Mouse (Mus musculus) myocyte (in vitro differentiated cells): Measurements from ENCODE around the gene Npvf. TPM values are rescaled to one million over a fixed set of nuclear protein-coding genes. Genes with fewer than 3 reads are reported as not detected.

Experiments used
- H3K27me3 ChIP-seq: one replicate; pipeline ENCODE4 v1.6.1; 2011; ENCODE audit not compliant: control insufficient read depth, insufficient read depth, insufficient read length
- H3K36me3 ChIP-seq: one replicate; pipeline ENCODE4 v1.6.1; 2011; ENCODE audit not compliant: control insufficient read depth, insufficient read depth
- H3K4me2 ChIP-seq: one replicate; pipeline ENCODE4 v1.6.1; 2011; ENCODE audit warnings: low read depth, control low read depth
- H3K4me3 ChIP-seq: one replicate; pipeline ENCODE4 v1.5.1; 2011; ENCODE audit warnings: mild to moderate bottlenecking, control low read depth, moderate library complexity
- H3K79me2 ChIP-seq: one replicate; pipeline ENCODE4 v1.6.1; 2011; ENCODE audit not compliant: control insufficient read depth, insufficient read depth
- H3ac ChIP-seq: one replicate; pipeline ENCODE4 v1.6.1; 2011; ENCODE audit not compliant: control insufficient read depth, insufficient read length
- CEBPB ChIP-seq: IDR thresholded peaks from 2 replicates; pipeline ENCODE4 v1.6.1; 2011; ENCODE audit warnings: mild to moderate bottlenecking, moderate library complexity; ENCODE audit not compliant: poor library complexity, insufficient read depth, severe bottlenecking
- E2F4 ChIP-seq: IDR thresholded peaks from one replicate; pipeline ENCODE4 v1.6.1; 2011; ENCODE audit warnings: mild to moderate bottlenecking, control low read depth, moderate library complexity; ENCODE audit not compliant: insufficient read depth
- MAX ChIP-seq: IDR thresholded peaks from one replicate; pipeline ENCODE4 v1.6.1; 2011; ENCODE audit warnings: low read depth, mild to moderate bottlenecking, control low read depth
- MYOD1 ChIP-seq, 3 experiments: IDR thresholded peaks; one replicate each; pipeline ENCODE4 v1.6.1; 2011; ENCODE audit warnings: control low read depth in 2 of 3, low read depth in 2 of 3, mild to moderate bottlenecking in 2 of 3, moderate library complexity in 1 of 3; ENCODE audit not compliant: insufficient read length in 2 of 3, control insufficient read depth in 1 of 3
- MYOG ChIP-seq, 3 experiments: IDR thresholded peaks; one replicate each; pipeline ENCODE4 v1.6.1; 2011; ENCODE audit warnings: control low read depth in 2 of 3, low read depth in 2 of 3, mild to moderate bottlenecking in 2 of 3; ENCODE audit not compliant: insufficient read length in 2 of 3, control insufficient read depth in 1 of 3, insufficient read depth in 1 of 3
- POLR2A ChIP-seq: IDR thresholded peaks from one replicate; pipeline ENCODE4 v1.6.1; 2011; ENCODE audit warnings: low read depth, mild to moderate bottlenecking, control low read depth, moderate library complexity; ENCODE audit not compliant: insufficient read length
- POLR2AphosphoS2 ChIP-seq: IDR thresholded peaks from one replicate; pipeline ENCODE4 v1.6.1; 2011; ENCODE audit warnings: low read depth, control low read depth; ENCODE audit not compliant: insufficient read length
- REST ChIP-seq: IDR thresholded peaks from one replicate; pipeline ENCODE4 v1.6.1; 2011; ENCODE audit warnings: mild to moderate bottlenecking, control low read depth, moderate library complexity; ENCODE audit not compliant: insufficient read depth, insufficient read length
- SRF ChIP-seq: IDR thresholded peaks from one replicate; pipeline ENCODE4 v1.6.1; 2011; ENCODE audit warnings: low read depth; ENCODE audit not compliant: control insufficient read depth, insufficient read length
- TCF12 ChIP-seq: IDR thresholded peaks from one replicate; pipeline ENCODE4 v1.6.1; 2011; ENCODE audit warnings: mild to moderate bottlenecking, control low read depth; ENCODE audit not compliant: poor library complexity, insufficient read depth, severe bottlenecking
- TCF3 ChIP-seq: IDR thresholded peaks from one replicate; pipeline ENCODE4 v1.6.1; 2011; ENCODE audit warnings: low read depth, control low read depth; ENCODE audit not compliant: insufficient read length
- USF1 ChIP-seq: IDR thresholded peaks from one replicate; pipeline ENCODE4 v1.6.1; 2011; ENCODE audit warnings: low read depth, mild to moderate bottlenecking, control low read depth, moderate library complexity
- polyA plus RNA-seq: library from polyadenylated mRNA; unstranded; fragments of >200 nt; fragmentation: generic; extraction: Trizol; gene quantifications from one replicate; pipeline ENCODE4 v1.2.1, GENCODE M21; 2012; ENCODE audit warnings: missing spikeins

Gene Npvf
- polyA plus RNA-seq, 1 experiment = not detected

- no peak for TF ChIP-seq POLR2A
- TF ChIP-seq USF1 = no peak
- TF ChIP-seq MAX = no peak
- no peak for TF ChIP-seq E2F4
- TF ChIP-seq MYOG (IDR thresholded peaks at IDR 0.05; ENCODE audit: control insufficient read depth in 1 of 3, insufficient read depth in 1 of 3, insufficient read length in 2 of 3, low read depth in 2 of 3) = no peak
- TF ChIP-seq TCF3 = no peak
- TF ChIP-seq SRF = no peak
- Histone ChIP-seq H3K4me2 (no peak overlapping the region), H3K4me3 (no peak overlapping the region), H3ac (no peak overlapping the region), H3K79me2 (no peaks in the 10 kb centered on the region), H3K36me3 (no peaks in the 10 kb centered on the region), H3K27me3 (peaks cover 18% of the 10 kb centered on the region)
Observed at GRCm38 (mm10) chr6:50658018-50658417, 3.8 kb upstream of the Npvf start.

- H3K4me3 ChIP-seq = no peak overlapping the region
- no peaks in the 10 kb centered on the region for H3K36me3 ChIP-seq
- peaks cover 26% of the 10 kb centered on the region for H3K27me3 ChIP-seq
- no peaks in the 10 kb centered on the region for H3K79me2 ChIP-seq
- H3ac ChIP-seq = no peak overlapping the region
- H3K4me2 ChIP-seq = no peak overlapping the region
- TF ChIP-seq MYOG (IDR thresholded peaks at IDR 0.05; ENCODE audit: control insufficient read depth in 1 of 3, insufficient read depth in 1 of 3, insufficient read length in 2 of 3, low read depth in 2 of 3) (no peak), E2F4 (no peak), POLR2AphosphoS2 (no peak)
Observed at GRCm38 (mm10) chr6:50656426-50656825, 2.2 kb upstream of the Npvf start.

DNA sequence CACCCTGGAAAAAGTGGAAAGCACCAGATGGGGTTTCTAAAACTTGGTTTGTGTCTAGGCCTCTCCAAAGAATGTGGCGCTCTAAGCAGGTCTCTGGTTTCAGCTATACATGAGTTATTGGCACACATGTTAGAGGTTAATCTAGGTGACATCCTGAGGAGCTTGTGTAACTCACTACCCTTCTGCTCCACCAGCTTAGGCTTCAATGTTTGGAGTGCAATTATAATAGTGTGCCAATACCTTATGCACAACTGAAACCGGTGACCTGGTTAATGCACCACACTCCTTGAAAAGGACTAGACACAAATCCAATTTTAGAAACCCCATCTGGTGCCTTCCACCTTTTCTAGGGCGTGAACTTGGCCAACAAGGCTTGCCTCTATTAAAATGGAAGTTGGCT lies 1.7 kb upstream of the Npvf start:
- Histone ChIP-seq H3K27me3 (peaks cover 31% of the 10 kb centered on the region), H3K4me3 (no peak overlapping the region), H3K4me2 (no peak overlapping the region), H3ac (no peak overlapping the region), H3K36me3 (no peaks in the 10 kb centered on the region), H3K79me2 (no peaks in the 10 kb centered on the region)
- TF ChIP-seq MYOG (IDR thresholded peaks at IDR 0.05; ENCODE audit: control insufficient read depth in 1 of 3, insufficient read depth in 1 of 3, insufficient read length in 2 of 3, low read depth in 2 of 3) = no peak
- TF ChIP-seq POLR2A = no peak
- no peak for TF ChIP-seq SRF
- TF ChIP-seq TCF3 = no peak
- TF ChIP-seq E2F4 = no peak
- no peak for TF ChIP-seq POLR2AphosphoS2
- no peak for TF ChIP-seq CEBPB
- no peak for TF ChIP-seq TCF12

DNA sequence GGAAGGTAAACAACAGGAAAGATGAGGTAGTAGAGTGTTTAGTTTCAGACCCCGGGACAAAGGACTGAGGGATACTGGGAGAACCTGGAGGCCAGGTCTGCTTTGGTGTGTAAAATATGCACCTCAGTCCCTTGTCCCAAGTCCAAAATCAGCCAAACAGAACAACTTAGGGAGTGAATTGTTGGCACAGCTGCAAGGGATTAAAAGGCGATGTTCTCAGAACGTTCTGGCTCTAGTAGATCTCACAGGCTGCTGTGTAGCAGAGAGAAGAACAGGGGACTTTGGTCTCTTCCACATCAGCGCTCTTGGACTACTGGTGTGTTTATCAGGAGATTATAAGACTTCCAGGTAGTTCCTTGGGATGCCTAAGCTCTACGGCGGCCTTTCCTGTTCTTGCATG lies 6.6 kb downstream of the Npvf start:
- Histone ChIP-seq H3K27me3 (peaks cover 33% of the 10 kb centered on the region), H3K79me2 (no peaks in the 10 kb centered on the region), H3K4me3 (no peak overlapping the region), H3ac (no peak overlapping the region), H3K4me2 (no peak overlapping the region), H3K36me3 (no peaks in the 10 kb centered on the region)
- no peak for TF ChIP-seq SRF
- TF ChIP-seq TCF12 = no peak
- no peak for TF ChIP-seq CEBPB

- H3ac ChIP-seq = no peak overlapping the region
- no peak overlapping the region for H3K4me2 ChIP-seq
- no peaks in the 10 kb centered on the region for H3K36me3 ChIP-seq
- no peak for TF ChIP-seq SRF
- TF ChIP-seq TCF12 = no peak
- TF ChIP-seq MYOG (IDR thresholded peaks at IDR 0.05; ENCODE audit: control insufficient read depth in 1 of 3, insufficient read depth in 1 of 3, insufficient read length in 2 of 3, low read depth in 2 of 3) = no peak
- TF ChIP-seq TCF3 = no peak
- no peak for TF ChIP-seq REST
- TF ChIP-seq MAX = no peak
- no peak for TF ChIP-seq MYOD1 (IDR thresholded peaks at IDR 0.05; ENCODE audit: control insufficient read depth in 1 of 3, insufficient read length in 2 of 3, low read depth in 2 of 3)
- TF ChIP-seq E2F4 = no peak
- TF ChIP-seq USF1 = no peak
- no peak for TF ChIP-seq POLR2A
- no peak for TF ChIP-seq POLR2AphosphoS2
- no peak for TF ChIP-seq CEBPB
- H3K4me3 ChIP-seq = no peak overlapping the region
- peaks cover 26% of the 10 kb centered on the region for H3K27me3 ChIP-seq
- no peaks in the 10 kb centered on the region for H3K79me2 ChIP-seq
Observed at GRCm38 (mm10) chr6:50646659-50647058, 7.6 kb downstream of the Npvf start.
